Mouse (Mus musculus) ES-E14 (cell line): Measurements from ENCODE around the gene Pdia4. TPM values are rescaled to one million over a fixed set of nuclear protein-coding genes. Genes with fewer than 3 reads are reported as not detected.

Experiments
- DNase-seq: peaks from one replicate; pipeline ENCODE4 v3.0.0-alpha.2; 2013; ENCODE audit warnings: low read depth, low spot score
- H3K27ac ChIP-seq: 2 replicates; pipeline ENCODE4 v1.5.1; 2012; ENCODE audit warnings: low read depth, mild to moderate bottlenecking, low read length, moderate library complexity, mixed read lengths; ENCODE audit not compliant: poor library complexity, insufficient read depth, severe bottlenecking
- H3K36me3 ChIP-seq: 2 replicates; pipeline ENCODE4 v1.6.1; 2012; ENCODE audit warnings: mild to moderate bottlenecking, low read length, moderate library complexity, mixed read lengths; ENCODE audit not compliant: control insufficient read depth, poor library complexity, insufficient read depth, severe bottlenecking
- H3K4me1 ChIP-seq, 2 experiments: fragments of 150-350 bp in 1 of 2; sonication (generic) in 1 of 2; 2 replicates each; pipeline ENCODE4 v1.6.1; 2012; ENCODE audit warnings: low read length in 2 of 2, mild to moderate bottlenecking in 1 of 2, mixed read lengths in 1 of 2; ENCODE audit not compliant: control insufficient read depth in 2 of 2, insufficient read depth in 2 of 2, poor library complexity in 1 of 2
- H3K4me3 ChIP-seq, 2 experiments: fragments of 150-350 bp in 1 of 2; sonication (generic) in 1 of 2; 2 replicates each; pipeline ENCODE4 v1.5.1; 2012; ENCODE audit warnings: low read length in 2 of 2, low read depth in 1 of 2, mild to moderate bottlenecking in 1 of 2, mixed read lengths in 1 of 2; ENCODE audit not compliant: insufficient read depth in 1 of 2, poor library complexity in 1 of 2, severe bottlenecking in 1 of 2
- H3K9ac ChIP-seq: 2 replicates; pipeline ENCODE4 v1.6.1; 2012; ENCODE audit warnings: low read depth, mild to moderate bottlenecking, low read length, mixed read lengths; ENCODE audit not compliant: poor library complexity, insufficient read depth, severe bottlenecking
- H3K9me3 ChIP-seq: fragments of 150-350 bp; sonication (generic); 2 replicates; pipeline ENCODE4 v1.6.1; 2012; ENCODE audit warnings: low read depth, mild to moderate bottlenecking, low read length; ENCODE audit not compliant: control insufficient read depth, insufficient read depth
- CHD2 ChIP-seq: IDR thresholded peaks from 2 replicates; pipeline ENCODE4 v1.6.1; 2014; ENCODE audit warnings: mild to moderate bottlenecking, low read depth, low read length, inconsistent platforms
- HCFC1 ChIP-seq: IDR thresholded peaks from 2 replicates; pipeline ENCODE4 v1.6.1; 2012; ENCODE audit warnings: low read length, inconsistent platforms, borderline replicate concordance; ENCODE audit not compliant: insufficient read depth
- MAFK ChIP-seq: IDR thresholded peaks from 2 replicates; pipeline ENCODE4 v1.6.1; 2014; ENCODE audit warnings: mild to moderate bottlenecking, low read depth, low read length, inconsistent platforms; ENCODE audit not compliant: insufficient read depth
- ZC3H11A ChIP-seq: IDR thresholded peaks from 2 replicates; pipeline ENCODE4 v1.6.1; 2012; ENCODE audit warnings: low read depth, mild to moderate bottlenecking, inconsistent platforms, low read length, borderline replicate concordance
- ZNF384 ChIP-seq: IDR thresholded peaks from 2 replicates; pipeline ENCODE4 v1.6.1; 2012; ENCODE audit warnings: low read depth, low read length, inconsistent platforms
- in situ Hi-C, 2 experiments: fragments of 600-800 bp; cut with MboI; formaldehyde crosslinking; loops; one replicate each; pipeline ENCODE4 v1.15.1; 2025; ENCODE audit warnings: low sequenced_read_pairs in 2 of 2, inconsistent platforms in 1 of 2; ENCODE audit not compliant: unreplicated experiment in 2 of 2
- total RNA-seq: library from RNA; depleted of rRNA; stranded (reverse); fragments of 300-350 nt; gene quantifications from 2 replicates; pipeline ENCODE4 v1.2.3, GENCODE M21; 2012

The Pdia4 gene
- total RNA-seq, 1 experiment, result 429 TPM

- H3K9me3 ChIP-seq, result no peaks in the 10 kb centered on the region
- no peak for DNase-seq
- in situ Hi-C loops, result no loop called here
- no peaks in the 10 kb centered on the region for H3K36me3 ChIP-seq
- H3K9ac ChIP-seq, result no peak overlapping the region
- TF ChIP-seq MAFK (no peak), HCFC1 (no peak), ZNF384 (no peak), CHD2 (no peak), ZC3H11A (no peak)
- H3K4me1 ChIP-seq, result peaks cover 0 to 1% of the 10 kb centered on the region in 2 experiments; a peak in 1 of 4 replicates
- H3K4me3 ChIP-seq, result no peak overlapping the region
- no peak overlapping the region for H3K27ac ChIP-seq
Measured at GRCm38 (mm10) chr6:47841831-47842230, 28.6 kb upstream of the Pdia4 start.

GRCm38 (mm10) chr6:47841077-47841476, 27.8 kb upstream of the Pdia4 start:
- no peaks in the 10 kb centered on the region for H3K9me3 ChIP-seq
- H3K27ac ChIP-seq, result no peak overlapping the region
- no peaks in the 10 kb centered on the region for H3K36me3 ChIP-seq
- peaks cover 0 to 2% of the 10 kb centered on the region in 2 experiments; a peak in 1 of 4 replicates for H3K4me1 ChIP-seq
- H3K9ac ChIP-seq, result no peak overlapping the region
- in situ Hi-C loops, result no loop called here
- TF ChIP-seq ZNF384 (no peak), ZC3H11A (no peak), CHD2 (no peak), HCFC1 (no peak), MAFK (no peak)
- no peak overlapping the region for H3K4me3 ChIP-seq
- no peak for DNase-seq

- Histone ChIP-seq H3K27ac (no peak overlapping the region), H3K4me1 (peaks cover 0 to 2% of the 10 kb centered on the region in 2 experiments; a peak in 1 of 4 replicates), H3K36me3 (no peaks in the 10 kb centered on the region), H3K4me3 (no peak overlapping the region), H3K9me3 (no peaks in the 10 kb centered on the region), H3K9ac (no peak overlapping the region)
- no peak for TF ChIP-seq ZC3H11A
- TF ChIP-seq CHD2, result no peak
- TF ChIP-seq MAFK, result no peak
- no peak for TF ChIP-seq HCFC1
- no peak for TF ChIP-seq ZNF384
- in situ Hi-C loops, result no loop called here
- DNase-seq, result no peak
Measured at GRCm38 (mm10) chr6:47837630-47838029, 24.4 kb upstream of the Pdia4 start.

GRCm38 (mm10) chr6:47835984-47836521, 22.8 kb upstream of the Pdia4 start:
- in situ Hi-C loops, result no loop called here
- Histone ChIP-seq H3K36me3 (no peaks in the 10 kb centered on the region), H3K4me3 (peak overlapping the region; percentile 82 to 86), H3K4me1 (peaks cover 0 to 2% of the 10 kb centered on the region in 2 experiments; a peak in 1 of 4 replicates), H3K9ac (peak overlapping the region; percentile 75), H3K27ac (no peak overlapping the region), H3K9me3 (no peaks in the 10 kb centered on the region)
- TF ChIP-seq ZNF384 (no peak), ZC3H11A (no peak), MAFK (no peak), CHD2 (no peak), HCFC1 (no peak)
- no peak for DNase-seq

GRCm38 (mm10) chr6:47835482-47835983, 22.3 kb upstream of the Pdia4 start, which contains the start of gene Zfp398:
Zfp398 (plus strand) TSS chr6:47835661.
- DNase-seq, result peak; percentile 80
- Histone ChIP-seq H3K9ac (peak within 1 kb of the TSS; percentile 75), H3K36me3 (no peaks in the 10 kb centered on the region), H3K4me3 (peak within 1 kb of the TSS; percentile 82 to 86), H3K27ac (no peak within 1 kb of the TSS), H3K9me3 (no peaks in the 10 kb centered on the region), H3K4me1 (peaks cover 0 to 2% of the 10 kb centered on the region in 2 experiments; a peak in 1 of 4 replicates)
- TF ChIP-seq HCFC1 (peak; percentile 69), ZC3H11A (no peak), CHD2 (peak; percentile 62; the same call in 1 of the 2 replicates)
- in situ Hi-C loops, result no loop called here
